30 mouse cellular contexts compared by ENCODE assay signal in genomic region chr13:84434444-84434843, GRCm38 (mm10).
"Had no signal": no experiment of that assay in that cellular context is flagged by ENCODE, and none has a peak within 500 bp of the region (broad histone marks: within the 10 kb centered on the region; RNA-seq: fewer than 3 reads in every experiment).

No protein-coding gene starts in this region.

- H3K27me3 ChIP-seq: limb, embryonic 12.5 days; limb, embryonic 13.5 days; limb, embryonic 15.5 days; liver, embryonic 12.5 days; liver, embryonic 13.5 days; liver, embryonic 15.5 days; lung, embryonic 15.5 days; megakaryocyte, embryonic 14.5 days; midbrain, embryonic 12.5 days; midbrain, embryonic 13.5 days; midbrain, embryonic 15.5 days; neural tube, embryonic 12.5 days had no signal

- H3K36me3 ChIP-seq: limb, embryonic 10.5 days; limb, embryonic 12.5 days; limb, embryonic 13.5 days; limb, embryonic 15.5 days; liver, embryonic 12.5 days; liver, embryonic 13.5 days; liver, embryonic 15.5 days; lung, embryonic 15.5 days; midbrain, embryonic 10.5 days; midbrain, embryonic 12.5 days; midbrain, embryonic 13.5 days; midbrain, embryonic 15.5 days; neural tube, embryonic 12.5 days had no signal

- DNase-seq: left cerebral cortex, postnatal 4 days; liver; liver, embryonic 13.5 days; liver, postnatal 0 days; lung, adult 18-20 months; lung, adult 2 months; lung, embryonic 14.5 days; lung, postnatal 10 days; lung, postnatal 14 days; lung, postnatal 36 days; lung, postnatal 4 days; midbrain, embryonic 14.5 days had no signal

- H3K4me1 ChIP-seq: limb, embryonic 10.5 days; limb, embryonic 12.5 days; limb, embryonic 13.5 days; limb, embryonic 15.5 days; liver, embryonic 12.5 days; liver, embryonic 13.5 days; liver, embryonic 15.5 days; lung, embryonic 15.5 days; megakaryocyte, embryonic 14.5 days; midbrain, embryonic 15.5 days; neural tube, embryonic 12.5 days had no signal

- H3K9ac ChIP-seq: limb, embryonic 12.5 days; limb, embryonic 13.5 days; limb, embryonic 15.5 days; liver, embryonic 12.5 days; liver, embryonic 13.5 days; liver, embryonic 14.5 days; liver, embryonic 15.5 days; liver, postnatal 0 days; lung, embryonic 14.5 days; lung, embryonic 15.5 days; midbrain, embryonic 12.5 days; midbrain, embryonic 13.5 days; midbrain, embryonic 15.5 days; neural tube, embryonic 12.5 days had no signal

- H3K27ac ChIP-seq: limb, embryonic 10.5 days; limb, embryonic 12.5 days; limb, embryonic 13.5 days; limb, embryonic 15.5 days; liver, embryonic 12.5 days; liver, embryonic 13.5 days; liver, embryonic 14.5 days; liver, embryonic 15.5 days; lung, embryonic 15.5 days; macrophage; midbrain, embryonic 10.5 days; midbrain, embryonic 12.5 days; midbrain, embryonic 13.5 days; midbrain, embryonic 15.5 days; neural tube, embryonic 12.5 days had no signal

- H3K4me3 ChIP-seq: limb, embryonic 10.5 days; limb, embryonic 12.5 days; limb, embryonic 13.5 days; limb, embryonic 15.5 days; liver, embryonic 12.5 days; liver, embryonic 13.5 days; liver, embryonic 15.5 days; lung, embryonic 15.5 days; megakaryocyte, embryonic 14.5 days; midbrain, embryonic 10.5 days; midbrain, embryonic 12.5 days; midbrain, embryonic 13.5 days; midbrain, embryonic 15.5 days; myocyte; neural tube, embryonic 12.5 days had no signal

- H3K4me2 ChIP-seq: limb, embryonic 12.5 days; limb, embryonic 13.5 days; limb, embryonic 15.5 days; liver, embryonic 11.5 days; liver, embryonic 12.5 days; liver, embryonic 13.5 days; liver, embryonic 15.5 days; lung, embryonic 14.5 days; lung, embryonic 15.5 days; midbrain, embryonic 11.5 days; midbrain, embryonic 12.5 days; midbrain, embryonic 13.5 days; midbrain, embryonic 15.5 days; neural tube, embryonic 12.5 days had no signal

- H3K9me3 ChIP-seq: limb, embryonic 10.5 days; limb, embryonic 12.5 days; limb, embryonic 13.5 days; limb, embryonic 15.5 days; liver, embryonic 12.5 days; liver, embryonic 13.5 days; liver, embryonic 15.5 days; lung, embryonic 15.5 days; megakaryocyte, embryonic 14.5 days; midbrain, embryonic 10.5 days; midbrain, embryonic 12.5 days; midbrain, embryonic 13.5 days; midbrain, embryonic 15.5 days; neural tube, embryonic 12.5 days had no signal
